8 mouse cellular contexts compared by ENCODE assay signal in genomic region chr1:34578851-34579781, GRCm38 (mm10). TPM values are rescaled to one million over a fixed set of nuclear protein-coding genes. Genes with fewer than 3 reads are reported as not detected.
DNase-seq lines count a peak whose midpoint lies in the region; ATAC-seq and TF ChIP-seq lines count a peak whose summit lies in the region.

Gene Amer3, plus strand, starts transcription at chr1:34579657.

- TF ChIP-seq POLR2A in testis, adult 2 months (IDR thresholded peaks at IDR 0.05; ENCODE audit: control insufficient read depth, low read depth, low read length): peak; percentile 69

- WGBS in embryonic facial prominence, embryonic 10.5 days: under 1% methylated on average over 53 of the region's 53 CpGs
- under 1% methylated on average over 53 of the region's 53 CpGs for WGBS in liver, embryonic 15.5 days (ENCODE audit: insufficient replicate concordance)
- WGBS in neural tube, embryonic 11.5 days: under 1% methylated on average over 38 of the region's 53 CpGs

- ATAC-seq in liver, embryonic 15.5 days (ENCODE audit: insufficient read depth): peak; percentile 51
- ATAC-seq in neural tube, embryonic 11.5 days (ENCODE audit: insufficient read depth, low FRiP score, low TSS enrichment): peak; percentile 89

- H3K4me1 ChIP-seq in embryonic facial prominence, embryonic 10.5 days: peaks cover 14% of the 10 kb centered on the region
- H3K4me1 ChIP-seq in liver, embryonic 15.5 days (replicated peaks): peaks cover 5% of the 10 kb centered on the region; the same call in 1 of the 2 replicates
- no peaks in the 10 kb centered on the region for H3K4me1 ChIP-seq in neural tube, embryonic 11.5 days (ENCODE audit: control insufficient read depth, insufficient read depth, low read length)
- peaks cover 22% of the 10 kb centered on the region for H3K4me1 ChIP-seq in testis, adult 2 months (ENCODE audit: control insufficient read depth, insufficient read depth, low read length)

- no peak for TF ChIP-seq CTCF in testis, adult 2 months (IDR thresholded peaks at IDR 0.05; ENCODE audit: control insufficient read depth, insufficient read depth, insufficient replicate concordance, low read depth, low read length)

- intact Hi-C loops in heart, postnatal 10 days (cut with DNase I): no loop called here

- no peaks in the 10 kb centered on the region for H3K9me3 ChIP-seq in embryonic facial prominence, embryonic 10.5 days
- H3K9me3 ChIP-seq in liver, embryonic 15.5 days (replicated peaks): no peaks in the 10 kb centered on the region
- no peaks in the 10 kb centered on the region for H3K9me3 ChIP-seq in neural tube, embryonic 11.5 days (ENCODE audit: control insufficient read depth, low read length)

- H3K4me3 ChIP-seq in embryonic facial prominence, embryonic 10.5 days: peak within 1 kb of the TSS; percentile 58
- no peak within 1 kb of the TSS for H3K4me3 ChIP-seq in liver, embryonic 15.5 days (replicated peaks)
- H3K4me3 ChIP-seq in neural tube, embryonic 11.5 days (ENCODE audit: low read depth, low read length): peak within 1 kb of the TSS; percentile 37
- H3K4me3 ChIP-seq in testis, adult 2 months (ENCODE audit: control insufficient read depth, low read depth, low read length): peak within 1 kb of the TSS; percentile 91

- peak within 1 kb of the TSS; percentile 49 for H3K4me2 ChIP-seq in liver, embryonic 15.5 days
- H3K4me2 ChIP-seq in neural tube, embryonic 11.5 days (ENCODE audit: low read depth): peak within 1 kb of the TSS; percentile 56

- no peak within 1 kb of the TSS for H3K9ac ChIP-seq in liver, embryonic 15.5 days
- H3K9ac ChIP-seq in neural tube, embryonic 11.5 days (ENCODE audit: low read length): peak within 1 kb of the TSS; percentile 58

- no peaks in the 10 kb centered on the region for H3K36me3 ChIP-seq in embryonic facial prominence, embryonic 10.5 days (replicated peaks)
- H3K36me3 ChIP-seq in liver, embryonic 15.5 days (replicated peaks): no peaks in the 10 kb centered on the region
- H3K36me3 ChIP-seq in neural tube, embryonic 11.5 days (ENCODE audit: control insufficient read depth, insufficient read depth, low read length): no peaks in the 10 kb centered on the region
- no peaks in the 10 kb centered on the region for H3K36me3 ChIP-seq in testis, adult 2 months (ENCODE audit: control insufficient read depth, insufficient read depth, low read length)

- peak; percentile 78 for DNase-seq in layer of hippocampus, adult 11-12 months (ENCODE audit: low spot score)
- DNase-seq in layer of hippocampus, adult 9-10 months (ENCODE audit: low spot score): no peak
- peak; percentile 90 for DNase-seq in embryonic facial prominence, embryonic 10.5 days (ENCODE audit: low spot score)
- peak; percentile 77 to 81 for DNase-seq in heart, postnatal 10 days
- DNase-seq in kidney, postnatal 4 days: peak; percentile 88 to 89
- DNase-seq in neural tube, embryonic 11.5 days (ENCODE audit: low spot score): peak; percentile 89

- peaks cover 41% of the 10 kb centered on the region for H3K27me3 ChIP-seq in embryonic facial prominence, embryonic 10.5 days (replicated peaks; ENCODE audit: low read depth, poor library complexity, severe bottlenecking)
- H3K27me3 ChIP-seq in liver, embryonic 15.5 days: peaks cover 27% of the 10 kb centered on the region
- H3K27me3 ChIP-seq in neural tube, embryonic 11.5 days (ENCODE audit: control insufficient read depth, insufficient read depth, low read length): no peaks in the 10 kb centered on the region
- H3K27me3 ChIP-seq in testis, adult 2 months (ENCODE audit: control insufficient read depth, insufficient read depth, low read length): no peaks in the 10 kb centered on the region

- no peak within 1 kb of the TSS for H3K27ac ChIP-seq in embryonic facial prominence, embryonic 10.5 days (replicated peaks)
- no peak within 1 kb of the TSS for H3K27ac ChIP-seq in liver, embryonic 15.5 days (replicated peaks)
- peak within 1 kb of the TSS; percentile 44; the same call in 1 of the 2 replicates for H3K27ac ChIP-seq in neural tube, embryonic 11.5 days (ENCODE audit: low read depth, low read length)
- peak within 1 kb of the TSS; percentile 79 for H3K27ac ChIP-seq in testis, adult 2 months (ENCODE audit: control insufficient read depth, insufficient read depth, low read depth, low read length)

RNA-seq across cellular contexts. Expression of gene Amer3, which starts in this region (rescaled TPM):
- 0.64 TPM in 2 replicates for polyA plus RNA-seq in embryonic facial prominence, embryonic 10.5 days (2016; fragmentation: Nextera tagmentation; extraction: Ambion mirVana)
- not detected for total RNA-seq in heart, postnatal 10 days (2021)
- 0.02 TPM in 1 of 2 replicates, not detected in the other for polyA plus RNA-seq in liver, embryonic 15.5 days (2015; fragmentation: Nextera tagmentation; extraction: Ambion mirVana)
- 5.0 and 5.6 TPM in 2 replicates for polyA plus RNA-seq in neural tube, embryonic 11.5 days (2014; fragmentation: Nextera tagmentation; extraction: Ambion mirVana)
- 0.31 and 0.43 TPM in 2 replicates for polyA plus RNA-seq in testis, adult 2 months (2012; rRNA removed)

Comparison
In these comparisons a context has a peak if more than half of its experiments do, and no peak if none do; other contexts are left out.
1. Peak in DNase-seq and H3K4me3 ChIP-seq in embryonic facial prominence, embryonic 10.5 days; RNA of the gene not detected or under 1 TPM.
2. Peak in DNase-seq in heart, postnatal 10 days; RNA of the gene not detected or under 1 TPM.
3. Peak in ATAC-seq and H3K4me2 ChIP-seq in liver, embryonic 15.5 days; RNA of the gene not detected or under 1 TPM.
4. H3K27ac ChIP-seq: peak in neural tube, embryonic 11.5 days (single experiment) and testis, adult 2 months (single experiment); none in embryonic facial prominence, embryonic 10.5 days (single experiment) and liver, embryonic 15.5 days (single experiment).